Mouse (Mus musculus) myocyte (in vitro differentiated cells): Measurements from ENCODE around the gene Meis2. TPM values are rescaled to one million over a fixed set of nuclear protein-coding genes. Genes with fewer than 3 reads are reported as not detected.

Experiments used
- H3K27me3 ChIP-seq: one replicate; pipeline ENCODE4 v1.6.1; 2011; ENCODE audit not compliant: control insufficient read depth, insufficient read depth, insufficient read length
- H3K36me3 ChIP-seq: one replicate; pipeline ENCODE4 v1.6.1; 2011; ENCODE audit not compliant: control insufficient read depth, insufficient read depth
- H3K4me2 ChIP-seq: one replicate; pipeline ENCODE4 v1.6.1; 2011; ENCODE audit warnings: low read depth, control low read depth
- H3K4me3 ChIP-seq: one replicate; pipeline ENCODE4 v1.5.1; 2011; ENCODE audit warnings: mild to moderate bottlenecking, control low read depth, moderate library complexity
- H3K79me2 ChIP-seq: one replicate; pipeline ENCODE4 v1.6.1; 2011; ENCODE audit not compliant: control insufficient read depth, insufficient read depth
- H3ac ChIP-seq: one replicate; pipeline ENCODE4 v1.6.1; 2011; ENCODE audit not compliant: control insufficient read depth, insufficient read length
- CEBPB ChIP-seq: IDR thresholded peaks from 2 replicates; pipeline ENCODE4 v1.6.1; 2011; ENCODE audit warnings: mild to moderate bottlenecking, moderate library complexity; ENCODE audit not compliant: poor library complexity, insufficient read depth, severe bottlenecking
- E2F4 ChIP-seq: IDR thresholded peaks from one replicate; pipeline ENCODE4 v1.6.1; 2011; ENCODE audit warnings: mild to moderate bottlenecking, control low read depth, moderate library complexity; ENCODE audit not compliant: insufficient read depth
- MAX ChIP-seq: IDR thresholded peaks from one replicate; pipeline ENCODE4 v1.6.1; 2011; ENCODE audit warnings: low read depth, mild to moderate bottlenecking, control low read depth
- MYOD1 ChIP-seq, 3 experiments: IDR thresholded peaks; one replicate each; pipeline ENCODE4 v1.6.1; 2011; ENCODE audit warnings: control low read depth in 2 of 3, low read depth in 2 of 3, mild to moderate bottlenecking in 2 of 3, moderate library complexity in 1 of 3; ENCODE audit not compliant: insufficient read length in 2 of 3, control insufficient read depth in 1 of 3
- MYOG ChIP-seq, 3 experiments: IDR thresholded peaks; one replicate each; pipeline ENCODE4 v1.6.1; 2011; ENCODE audit warnings: control low read depth in 2 of 3, low read depth in 2 of 3, mild to moderate bottlenecking in 2 of 3; ENCODE audit not compliant: insufficient read length in 2 of 3, control insufficient read depth in 1 of 3, insufficient read depth in 1 of 3
- POLR2A ChIP-seq: IDR thresholded peaks from one replicate; pipeline ENCODE4 v1.6.1; 2011; ENCODE audit warnings: low read depth, mild to moderate bottlenecking, control low read depth, moderate library complexity; ENCODE audit not compliant: insufficient read length
- POLR2AphosphoS2 ChIP-seq: IDR thresholded peaks from one replicate; pipeline ENCODE4 v1.6.1; 2011; ENCODE audit warnings: low read depth, control low read depth; ENCODE audit not compliant: insufficient read length
- REST ChIP-seq: IDR thresholded peaks from one replicate; pipeline ENCODE4 v1.6.1; 2011; ENCODE audit warnings: mild to moderate bottlenecking, control low read depth, moderate library complexity; ENCODE audit not compliant: insufficient read depth, insufficient read length
- SRF ChIP-seq: IDR thresholded peaks from one replicate; pipeline ENCODE4 v1.6.1; 2011; ENCODE audit warnings: low read depth; ENCODE audit not compliant: control insufficient read depth, insufficient read length
- TCF12 ChIP-seq: IDR thresholded peaks from one replicate; pipeline ENCODE4 v1.6.1; 2011; ENCODE audit warnings: mild to moderate bottlenecking, control low read depth; ENCODE audit not compliant: poor library complexity, insufficient read depth, severe bottlenecking
- TCF3 ChIP-seq: IDR thresholded peaks from one replicate; pipeline ENCODE4 v1.6.1; 2011; ENCODE audit warnings: low read depth, control low read depth; ENCODE audit not compliant: insufficient read length
- USF1 ChIP-seq: IDR thresholded peaks from one replicate; pipeline ENCODE4 v1.6.1; 2011; ENCODE audit warnings: low read depth, mild to moderate bottlenecking, control low read depth, moderate library complexity
- polyA plus RNA-seq: library from polyadenylated mRNA; unstranded; fragments of >200 nt; fragmentation: generic; extraction: Trizol; gene quantifications from one replicate; pipeline ENCODE4 v1.2.1, GENCODE M21; 2012; ENCODE audit warnings: missing spikeins

Gene Meis2
- polyA plus RNA-seq, 1 experiment = 9.3 TPM

DNA sequence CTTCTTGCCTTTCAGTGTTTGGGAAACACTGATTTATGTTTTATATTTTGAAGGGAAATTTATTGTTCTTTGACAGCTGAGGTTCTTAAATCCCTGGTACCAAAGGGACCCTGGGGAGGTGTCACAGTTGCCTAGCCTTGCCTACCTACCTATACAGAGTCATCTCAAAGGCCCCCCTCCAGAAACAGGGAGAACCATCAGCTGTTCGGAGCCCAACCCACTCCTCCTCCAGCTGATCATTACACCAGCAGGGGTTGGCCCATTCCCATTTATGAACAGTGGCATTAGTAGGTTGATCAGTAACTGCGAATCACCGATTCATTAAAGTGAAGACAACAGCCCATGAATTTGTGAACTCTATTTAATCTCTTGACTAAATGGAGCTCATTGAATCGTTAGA lies 176.4 kb downstream of the Meis2 start:
- Histone ChIP-seq H3K36me3 (no peaks in the 10 kb centered on the region), H3K4me3 (no peak overlapping the region), H3ac (no peak overlapping the region), H3K79me2 (no peaks in the 10 kb centered on the region), H3K4me2 (no peak overlapping the region), H3K27me3 (no peaks in the 10 kb centered on the region)
- TF ChIP-seq SRF (no peak), MAX (no peak), TCF3 (no peak), POLR2A (no peak), REST (no peak), POLR2AphosphoS2 (no peak), MYOD1 (IDR thresholded peaks at IDR 0.05; ENCODE audit: control insufficient read depth in 1 of 3, insufficient read length in 2 of 3, low read depth in 2 of 3) (no peak), CEBPB (no peak), E2F4 (no peak), TCF12 (no peak)

- Histone ChIP-seq H3K79me2 (no peaks in the 10 kb centered on the region), H3ac (no peak overlapping the region), H3K4me3 (no peak overlapping the region), H3K36me3 (no peaks in the 10 kb centered on the region), H3K4me2 (no peak overlapping the region), H3K27me3 (no peaks in the 10 kb centered on the region)
- no peak for TF ChIP-seq TCF3
- TF ChIP-seq MYOG (IDR thresholded peaks at IDR 0.05; ENCODE audit: control insufficient read depth in 1 of 3, insufficient read depth in 1 of 3, insufficient read length in 2 of 3, low read depth in 2 of 3) = no peak
- TF ChIP-seq MYOD1 (IDR thresholded peaks at IDR 0.05; ENCODE audit: control insufficient read depth in 1 of 3, insufficient read length in 2 of 3, low read depth in 2 of 3) = no peak
- TF ChIP-seq POLR2A = no peak
- TF ChIP-seq POLR2AphosphoS2 = no peak
- TF ChIP-seq SRF = no peak
- no peak for TF ChIP-seq TCF12
Measured at GRCm38 (mm10) chr2:115888336-115889077, 177.1 kb downstream of the Meis2 start.

- TF ChIP-seq MYOG (IDR thresholded peaks at IDR 0.05; ENCODE audit: control insufficient read depth in 1 of 3, insufficient read depth in 1 of 3, insufficient read length in 2 of 3, low read depth in 2 of 3) = no peak
- no peak for TF ChIP-seq REST
- no peak for TF ChIP-seq SRF
- TF ChIP-seq POLR2AphosphoS2 = no peak
- TF ChIP-seq CEBPB = no peak
- no peak for TF ChIP-seq E2F4
- TF ChIP-seq TCF12 = no peak
- no peak for TF ChIP-seq POLR2A
- no peak for TF ChIP-seq USF1
- TF ChIP-seq MYOD1 (IDR thresholded peaks at IDR 0.05; ENCODE audit: control insufficient read depth in 1 of 3, insufficient read length in 2 of 3, low read depth in 2 of 3) = no peak
- H3K4me3 ChIP-seq = no peak overlapping the region
- H3K4me2 ChIP-seq = no peak overlapping the region
- H3K79me2 ChIP-seq = no peaks in the 10 kb centered on the region
- H3K27me3 ChIP-seq = no peaks in the 10 kb centered on the region
- H3ac ChIP-seq = no peak overlapping the region
- H3K36me3 ChIP-seq = no peaks in the 10 kb centered on the region
Measured at GRCm38 (mm10) chr2:115887631-115888030, 178.0 kb downstream of the Meis2 start.

GRCm38 (mm10) chr2:115884184-115884583 lies 181.5 kb downstream of the Meis2 start:
- no peak overlapping the region for H3ac ChIP-seq
- H3K4me2 ChIP-seq = no peak overlapping the region
- no peaks in the 10 kb centered on the region for H3K36me3 ChIP-seq
- H3K4me3 ChIP-seq = no peak overlapping the region
- no peak for TF ChIP-seq MYOD1 (IDR thresholded peaks at IDR 0.05; ENCODE audit: control insufficient read depth in 1 of 3, insufficient read length in 2 of 3, low read depth in 2 of 3)
- no peak for TF ChIP-seq MYOG (IDR thresholded peaks at IDR 0.05; ENCODE audit: control insufficient read depth in 1 of 3, insufficient read depth in 1 of 3, insufficient read length in 2 of 3, low read depth in 2 of 3)
- TF ChIP-seq CEBPB = no peak
- TF ChIP-seq MAX = no peak
- no peak for TF ChIP-seq TCF12
- TF ChIP-seq USF1 = no peak
- no peak for TF ChIP-seq SRF
- TF ChIP-seq E2F4 = no peak
- no peak for TF ChIP-seq TCF3
- no peak for TF ChIP-seq REST
- no peak for TF ChIP-seq POLR2AphosphoS2
- TF ChIP-seq POLR2A = no peak
- no peaks in the 10 kb centered on the region for H3K79me2 ChIP-seq
- H3K27me3 ChIP-seq = no peaks in the 10 kb centered on the region
